In the genomic region with DNA sequence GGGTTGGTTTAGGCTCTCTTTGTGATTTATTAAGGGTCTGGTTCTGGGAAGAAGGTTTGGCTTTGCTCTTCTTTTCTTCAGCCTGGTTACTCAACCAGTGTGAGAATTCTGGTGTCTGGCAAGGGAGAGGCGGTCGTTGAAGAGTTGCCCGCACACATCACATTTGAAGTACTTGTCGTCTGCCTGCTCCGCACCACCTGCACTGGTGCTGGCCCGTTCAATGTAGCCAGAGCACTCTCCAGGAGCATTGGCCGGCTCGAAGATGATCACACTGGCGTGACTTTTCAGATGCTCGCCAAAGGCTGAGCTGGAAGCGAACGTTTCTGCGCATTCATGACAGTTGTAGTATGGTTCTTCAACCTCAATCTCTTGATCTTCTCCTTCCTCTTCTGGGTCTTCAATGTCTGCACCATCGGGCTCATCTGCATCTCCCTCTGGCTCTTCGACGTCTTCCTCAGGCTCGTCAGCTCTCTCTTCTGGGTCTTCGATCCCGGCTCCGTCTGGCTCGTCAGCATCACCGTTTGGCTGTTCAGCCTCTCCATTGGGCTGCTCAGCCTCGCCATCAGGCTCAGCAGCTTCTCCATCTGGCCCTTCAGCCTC, we compare ENCODE assay signal across 17 mouse cellular contexts. TPM values are rescaled to one million over a fixed set of nuclear protein-coding genes. Genes with fewer than 3 reads are reported as not detected.
"Had no signal": no experiment of that assay in that cellular context is flagged by ENCODE, and none has a peak within 500 bp of the region (broad histone marks: within the 10 kb centered on the region; RNA-seq: fewer than 3 reads in every experiment).

No protein-coding gene starts in this region.

- H3K4me3 ChIP-seq: kidney, embryonic 15.5 days; limb, embryonic 10.5 days; limb, embryonic 13.5 days; liver, embryonic 13.5 days had no signal

- H3K4me2 ChIP-seq: kidney, embryonic 15.5 days; limb, embryonic 13.5 days; liver, embryonic 13.5 days; lung, embryonic 14.5 days had no signal

- H3K4me1 ChIP-seq: kidney, embryonic 15.5 days; limb, embryonic 10.5 days; limb, embryonic 13.5 days; liver, embryonic 13.5 days had no signal

- H3K9me3 ChIP-seq: limb, embryonic 10.5 days had no signal

- H3K9ac ChIP-seq: kidney, embryonic 15.5 days; limb, embryonic 13.5 days; liver, embryonic 13.5 days; lung, embryonic 14.5 days had no signal

- H3K27ac ChIP-seq: kidney, embryonic 15.5 days; limb, embryonic 10.5 days; limb, embryonic 13.5 days; liver, embryonic 13.5 days; macrophage had no signal

- H3K27me3 ChIP-seq: kidney, embryonic 15.5 days; limb, embryonic 13.5 days; liver, embryonic 13.5 days had no signal

- DNase-seq: kidney, adult 11 months; kidney, adult 8-10 months; kidney, postnatal 10 days; kidney, postnatal 36 days; liver, embryonic 13.5 days; lung, embryonic 14.5 days; midbrain, embryonic 14.5 days; right cerebral cortex, postnatal 4 days; thymus, adult 2 months; thymus, postnatal 14 days; thymus, postnatal 4 days had no signal

RNA-seq across cellular contexts. Expression of a gene that starts 11.3 kb away (rescaled TPM):
- total RNA-seq: megakaryocyte, adult 5-6 weeks had no signal
- polyA plus RNA-seq: macrophage had no signal

RNA-seq across cellular contexts. Expression of a gene that starts 22.7 kb away (rescaled TPM):
- polyA plus RNA-seq: macrophage had no signal

RNA-seq across cellular contexts. Expression of a gene that starts 22.9 kb away (rescaled TPM):
- total RNA-seq: megakaryocyte, adult 5-6 weeks had no signal
- polyA plus RNA-seq: liver, adult 2 months; macrophage; thymus, adult 2 months had no signal
